Mouse (Mus musculus): ENCODE data around the gene Vmn1r3. TPM values are rescaled to one million over a fixed set of nuclear protein-coding genes. Genes with fewer than 3 reads are reported as not detected.
"Not testable (repeated sequence)": the region's sequence is repeated elsewhere in the genome, so short reads cannot be mapped to it uniquely, and the experiment has no call there.

Gene Vmn1r3
- polyA plus RNA-seq, 1 experiment = not detected

DNA sequence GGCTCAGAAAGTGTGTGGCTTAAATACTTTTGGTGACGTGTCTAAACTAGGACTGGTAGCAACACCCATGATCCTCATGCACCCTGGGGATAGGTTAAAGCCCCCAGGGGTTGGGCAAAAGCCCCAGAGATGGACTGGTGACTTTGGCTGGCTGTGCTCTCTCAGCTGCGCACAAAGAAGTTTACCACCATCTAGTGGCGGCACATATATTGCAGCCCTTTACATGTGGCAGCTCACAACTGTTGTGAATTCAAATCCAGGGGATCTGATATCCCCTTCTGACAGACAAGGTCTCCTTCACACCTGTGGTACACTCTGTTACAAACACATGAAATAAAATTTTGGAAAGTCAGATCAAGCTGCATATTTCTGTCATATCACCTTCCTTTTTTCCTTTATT, 37.2 kb downstream of the Vmn1r3 start:
- DNase-seq (ENCODE audit: extremely low spot score in 1 of 2, low spot score in 1 of 2) = not testable (repeated sequence)

Other genes starting within 250 kb of the Vmn1r3 start
- gene Vmn1r2, start 18.0 kb downstream of the Vmn1r3 start, polyA plus RNA-seq (2012; rRNA removed) = not detected in 2 replicates